Mouse (Mus musculus) cerebellum, adult 2 months (tissue): ENCODE measurements at regions not wholly inside any gene's neighbourhood (a gene's known extent, or its start where the extent isn't known, plus 50 kb on each side); places are given as distances from the start of the nearest gene placed in this dataset.
A peak's percentile ranks its signal among the peaks of the same experiment; 100 is the strongest.

Experiments used
- DNase-seq, 2 experiments: peaks; one replicate each; pipeline ENCODE4 v3.0.0; 2021
- H3K27ac ChIP-seq: fragments of 200-500 bp; 2 replicates; pipeline ENCODE4 v1.5.1; 2012; ENCODE audit warnings: low read length, control low read depth, inconsistent platforms; ENCODE audit not compliant: insufficient read depth
- H3K27me3 ChIP-seq: fragments of 200-500 bp; 2 replicates; pipeline ENCODE4 v1.6.1; 2012; ENCODE audit warnings: inconsistent platforms, mild to moderate bottlenecking, low read length, moderate library complexity; ENCODE audit not compliant: control insufficient read depth, insufficient read depth
- H3K4me1 ChIP-seq: fragments of 200-500 bp; 2 replicates; pipeline ENCODE4 v1.6.1; 2011; ENCODE audit warnings: low read length; ENCODE audit not compliant: control insufficient read depth, insufficient read depth
- H3K4me3 ChIP-seq: fragments of 200-500 bp; replicated peaks from 2 replicates; pipeline ENCODE3; 2011; ENCODE audit warnings: mild to moderate bottlenecking, low read depth, low read length, control low read depth; ENCODE audit not compliant: insufficient read depth
- CTCF ChIP-seq: fragments of 200-500 bp; IDR thresholded peaks from 2 replicates; pipeline ENCODE4 v1.5.1; 2011; ENCODE audit warnings: low read depth, mild to moderate bottlenecking, control low read depth, low read length, moderate library complexity, borderline replicate concordance; ENCODE audit not compliant: insufficient read depth
- POLR2A ChIP-seq: fragments of 200-500 bp; IDR thresholded peaks from 2 replicates; pipeline ENCODE4 v1.6.1; 2011; ENCODE audit warnings: low read length, control low read depth, borderline replicate concordance; ENCODE audit not compliant: insufficient read depth
- WGBS: fragments of 180-500 bp; shearing (Covaris S2); methylation state at CpG from one replicate; pipeline ENCODE4 v1.1.7; 2018; 5-methylcytosine and 5-hydroxymethylcytosine counted together

DNA sequence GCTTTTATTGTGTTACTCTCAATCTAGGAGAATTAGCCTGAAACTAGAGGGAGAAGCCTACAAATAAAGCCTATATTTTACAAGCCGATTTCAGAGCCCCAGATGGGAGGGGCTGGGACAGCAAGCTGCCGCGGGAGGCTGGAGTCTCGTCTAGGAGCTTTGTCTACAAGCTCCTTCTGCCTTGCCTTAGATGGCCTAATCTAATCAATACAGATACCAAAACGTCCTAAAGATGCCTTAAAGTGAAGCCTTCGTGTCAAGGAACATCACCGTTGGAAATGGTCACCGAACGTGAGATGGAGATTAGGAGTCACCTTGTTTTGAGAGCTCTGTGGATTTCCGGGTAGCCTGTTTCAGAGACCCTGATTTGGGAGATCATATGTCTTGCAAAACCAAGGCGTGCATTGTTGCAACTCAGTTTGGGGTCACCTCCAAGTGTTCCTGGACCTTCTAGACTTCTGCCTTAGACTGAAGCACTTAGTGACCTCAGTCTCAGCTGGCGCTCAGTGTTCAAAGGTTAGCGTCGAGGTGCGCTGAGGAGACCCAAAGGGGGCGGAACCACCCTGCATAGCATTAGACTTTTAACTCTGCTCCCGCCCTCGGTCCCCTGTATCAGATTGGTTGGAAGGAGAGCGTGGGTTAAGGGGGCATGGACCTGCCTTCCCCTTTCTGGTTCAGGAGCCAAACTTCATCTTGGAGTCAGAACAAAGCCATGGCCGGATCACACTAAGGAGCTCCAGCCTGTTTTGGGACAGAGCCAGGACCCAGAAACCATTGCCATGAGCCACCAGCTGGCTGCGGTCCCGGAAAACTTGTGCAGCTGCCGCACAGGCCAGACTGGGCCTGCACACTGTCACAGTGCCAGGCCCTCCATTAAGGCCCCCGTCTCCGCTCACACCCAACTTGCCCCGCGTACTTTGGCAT lies 174.9 kb upstream of the Jmjd1c start:
- H3K27ac ChIP-seq = peak overlapping the region; percentile 46; the same call in 1 of the 2 replicates
- no peaks in the 10 kb centered on the region for H3K27me3 ChIP-seq
- DNase-seq = peak; percentile 88 to 89
- WGBS = 10% methylated on average over 27 of the region's 27 CpGs
- peaks cover 14% of the 10 kb centered on the region for H3K4me1 ChIP-seq
- TF ChIP-seq CTCF (no peak), POLR2A (no peak)
- H3K4me3 ChIP-seq = peak overlapping the region; percentile 38

DNA sequence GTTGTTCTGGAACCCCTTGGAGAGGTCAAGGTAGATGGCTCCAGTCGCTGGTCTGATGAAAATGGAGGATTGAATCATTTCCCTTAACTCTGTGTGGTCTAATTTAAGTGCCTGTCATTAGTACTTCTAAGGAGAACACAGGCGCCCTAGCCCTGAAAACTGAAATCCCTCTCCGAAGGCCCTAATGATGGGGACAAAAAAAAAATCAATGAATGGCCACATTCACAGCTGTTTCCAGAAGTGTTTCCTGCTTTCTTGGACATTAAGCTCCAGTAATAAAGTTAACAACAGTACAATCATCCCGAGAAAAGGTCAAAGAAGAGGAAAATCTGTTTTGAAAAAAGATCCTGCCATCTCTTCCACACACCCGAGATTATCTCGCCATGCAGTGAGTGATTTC lies 174.1 kb upstream of the Jmjd1c start:
- H3K27ac ChIP-seq = no peak overlapping the region
- H3K27me3 ChIP-seq = no peaks in the 10 kb centered on the region
- DNase-seq = no peak
- WGBS = 83% methylated on average over 6 of the region's 6 CpGs
- no peak overlapping the region for H3K4me3 ChIP-seq
- peaks cover 14% of the 10 kb centered on the region for H3K4me1 ChIP-seq
- TF ChIP-seq POLR2A = no peak
- TF ChIP-seq CTCF = no peak

DNA sequence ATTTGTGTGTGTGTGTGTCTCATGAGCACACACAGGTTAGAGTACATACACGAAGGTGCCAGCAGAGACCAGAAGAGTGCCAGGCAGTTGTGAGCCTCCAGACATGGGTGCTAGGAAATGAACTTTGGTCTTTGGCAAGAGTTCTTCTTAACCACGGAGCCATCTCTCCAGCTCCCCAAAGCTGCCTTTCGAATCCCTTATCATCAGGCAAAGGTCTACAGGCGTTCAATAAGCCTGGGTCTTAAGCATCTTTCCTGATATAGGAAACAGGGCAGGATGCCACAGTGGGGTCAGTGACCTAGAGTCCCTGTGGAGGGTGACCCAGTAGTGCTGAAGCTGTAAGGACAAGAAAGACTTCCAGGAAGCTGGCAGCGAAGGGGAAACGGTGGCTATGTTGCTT lies 173.6 kb upstream of the Jmjd1c start:
- Histone ChIP-seq H3K27me3 (no peaks in the 10 kb centered on the region), H3K4me3 (no peak overlapping the region), H3K4me1 (peaks cover 14% of the 10 kb centered on the region), H3K27ac (no peak overlapping the region)
- no peak for TF ChIP-seq CTCF
- no peak for TF ChIP-seq POLR2A
- no peak for DNase-seq
- 76% methylated on average over 6 of the region's 6 CpGs for WGBS

DNA sequence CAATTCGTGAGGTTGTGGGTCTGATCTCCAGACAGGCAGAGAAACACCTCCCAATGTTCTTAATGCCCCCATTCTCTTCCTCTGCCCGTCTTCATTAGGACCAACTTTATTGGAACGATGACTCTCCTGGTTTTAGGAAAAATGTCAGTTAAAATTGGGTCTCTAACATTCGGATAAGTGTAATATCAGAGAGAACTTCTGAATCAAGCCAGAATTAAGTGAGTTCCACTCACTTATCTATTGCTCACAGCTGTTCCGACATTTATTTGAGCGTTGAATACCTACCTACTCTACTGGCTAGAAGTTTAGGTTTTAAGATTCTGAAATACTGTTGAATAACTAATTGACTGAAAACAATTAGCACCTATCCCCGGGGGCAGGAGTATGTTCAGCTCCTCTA lies 172.0 kb upstream of the Jmjd1c start:
- 91% methylated on average over 7 of the region's 7 CpGs for WGBS
- TF ChIP-seq CTCF (no peak), POLR2A (no peak)

DNA sequence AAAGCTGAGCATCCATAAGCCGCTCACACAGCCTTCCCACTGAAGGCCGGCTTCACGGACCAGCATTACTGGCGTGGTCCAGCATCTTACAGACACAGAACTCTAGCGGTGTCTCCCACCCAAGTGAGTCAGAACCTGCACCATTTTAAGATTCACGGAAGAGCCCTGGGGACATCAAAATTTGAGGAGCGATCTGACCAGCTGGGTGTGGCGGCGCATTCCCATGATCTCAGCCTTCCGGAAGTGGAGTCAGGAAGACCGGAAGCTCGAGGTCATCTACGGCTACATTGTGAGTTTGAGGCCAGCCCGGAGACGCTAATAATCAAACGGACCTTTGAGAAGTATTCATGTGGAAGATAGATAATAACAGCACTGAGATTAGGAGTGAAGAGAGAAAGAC lies 171.5 kb upstream of the Jmjd1c start:
- peaks cover 14% of the 10 kb centered on the region for H3K4me1 ChIP-seq
- H3K27ac ChIP-seq = no peak overlapping the region
- no peak for DNase-seq
- H3K27me3 ChIP-seq = no peaks in the 10 kb centered on the region
- TF ChIP-seq CTCF (no peak), POLR2A (no peak)
- 92% methylated on average over 16 of the region's 16 CpGs for WGBS
- no peak overlapping the region for H3K4me3 ChIP-seq

More for the DNA sequence above, 172.0 kb upstream of the Jmjd1c start:
- Histone ChIP-seq H3K27ac (no peak overlapping the region), H3K4me1 (peaks cover 14% of the 10 kb centered on the region), H3K4me3 (no peak overlapping the region), H3K27me3 (no peaks in the 10 kb centered on the region)
- DNase-seq = no peak

DNA sequence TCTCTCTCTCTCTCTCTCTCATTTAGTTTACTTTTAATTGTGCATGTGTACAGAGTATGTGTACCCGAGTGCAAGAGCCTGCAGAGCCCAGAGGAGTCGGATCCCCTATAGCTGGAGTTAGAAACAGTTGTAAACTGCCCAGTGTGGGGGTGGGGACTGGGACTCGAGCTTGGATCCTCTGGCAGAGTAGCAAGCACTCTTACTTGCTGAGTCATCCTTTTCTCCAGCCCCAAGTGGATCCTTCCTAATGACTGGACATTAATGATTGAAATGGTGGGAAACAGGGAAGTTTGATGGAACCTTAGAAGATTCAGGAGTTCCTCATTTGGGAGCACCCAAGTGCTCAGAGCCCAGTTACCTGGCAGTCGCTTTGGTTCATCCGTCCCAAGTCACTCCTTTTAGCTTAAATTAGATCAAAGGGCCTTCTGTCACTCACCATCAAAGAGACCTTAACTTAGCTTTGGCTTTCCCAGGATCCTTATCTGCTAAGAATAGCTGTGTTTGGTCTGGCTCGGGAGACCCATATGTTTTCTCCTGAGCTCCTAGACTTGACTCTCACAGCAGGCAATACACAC lies 170.3 kb upstream of the Jmjd1c start:
- Histone ChIP-seq H3K27me3 (no peaks in the 10 kb centered on the region), H3K4me1 (peaks cover 9% of the 10 kb centered on the region), H3K27ac (no peak overlapping the region), H3K4me3 (no peak overlapping the region)
- no peak for DNase-seq
- WGBS = 58% methylated on average over 6 of the region's 6 CpGs
- TF ChIP-seq CTCF = no peak
- no peak for TF ChIP-seq POLR2A

DNA sequence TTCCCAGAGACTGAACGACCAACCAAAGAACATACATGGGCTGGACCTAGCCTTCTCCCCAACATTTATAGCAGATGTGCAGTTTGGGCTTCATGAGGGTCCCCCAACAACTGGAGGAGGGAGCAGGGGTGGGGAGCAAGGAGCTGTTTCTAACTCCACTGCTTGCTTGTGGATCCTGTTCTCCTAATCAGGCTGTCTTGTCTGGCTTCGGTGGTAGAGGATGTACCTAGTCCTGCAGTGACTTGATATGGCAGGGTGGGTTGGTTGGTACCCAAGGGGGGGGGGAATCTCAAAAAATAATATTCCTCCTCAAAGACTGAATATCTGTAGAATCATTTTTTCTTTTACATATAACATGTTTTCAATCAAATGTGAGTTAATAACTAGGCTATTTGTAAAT lies 168.3 kb upstream of the Jmjd1c start:
- no peaks in the 10 kb centered on the region for H3K27me3 ChIP-seq
- 96% methylated on average over 2 of the region's 2 CpGs for WGBS
- no peak for DNase-seq
- H3K4me1 ChIP-seq = no peaks in the 10 kb centered on the region
- H3K27ac ChIP-seq = no peak overlapping the region
- H3K4me3 ChIP-seq = no peak overlapping the region
- TF ChIP-seq CTCF (no peak), POLR2A (no peak)
